Mouse (Mus musculus): ENCODE measurements around the gene Dpep3. TPM values are rescaled to one million over a fixed set of nuclear protein-coding genes. Genes with fewer than 3 reads are reported as not detected.

Dpep3 gene
- total RNA-seq, 2 experiments from 2014 or later, result not detected

DNA sequence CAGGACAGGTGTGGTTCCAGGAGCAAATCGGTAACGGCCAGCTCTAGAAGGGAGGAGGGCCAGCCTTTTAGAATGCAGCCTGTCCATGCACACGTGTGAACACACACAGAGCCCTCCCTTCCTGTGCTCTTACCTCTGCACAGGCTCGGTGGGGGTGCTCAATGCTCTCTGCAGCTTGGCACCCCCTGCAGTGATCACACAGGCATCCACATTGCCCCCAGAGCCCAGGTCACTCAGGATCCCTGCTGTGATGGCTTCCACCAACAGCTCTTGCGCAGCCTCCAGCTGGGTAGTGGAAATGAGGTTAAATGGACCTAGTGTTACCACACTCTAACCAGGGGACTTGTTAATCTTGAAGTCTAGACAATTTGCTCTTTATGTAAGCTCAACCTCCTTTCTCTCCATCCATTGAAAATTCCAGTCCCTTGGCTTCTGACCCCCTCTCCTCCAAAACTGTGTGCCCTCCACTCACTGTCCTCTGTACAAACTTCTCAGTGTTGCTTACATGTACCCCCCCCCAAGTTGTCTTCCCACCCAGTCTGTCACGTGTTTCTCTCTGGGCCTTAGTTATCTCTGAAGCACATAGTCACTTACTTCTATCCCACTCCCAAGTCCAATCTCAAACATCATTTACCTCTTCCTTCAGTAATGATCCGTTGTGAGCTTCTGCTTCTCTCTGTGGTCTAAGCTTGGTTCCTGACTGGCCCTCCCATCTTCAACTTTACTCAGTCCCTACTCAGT lies 43.2 kb downstream of the Dpep3 start:
- DNase-seq, result no peak

DNA sequence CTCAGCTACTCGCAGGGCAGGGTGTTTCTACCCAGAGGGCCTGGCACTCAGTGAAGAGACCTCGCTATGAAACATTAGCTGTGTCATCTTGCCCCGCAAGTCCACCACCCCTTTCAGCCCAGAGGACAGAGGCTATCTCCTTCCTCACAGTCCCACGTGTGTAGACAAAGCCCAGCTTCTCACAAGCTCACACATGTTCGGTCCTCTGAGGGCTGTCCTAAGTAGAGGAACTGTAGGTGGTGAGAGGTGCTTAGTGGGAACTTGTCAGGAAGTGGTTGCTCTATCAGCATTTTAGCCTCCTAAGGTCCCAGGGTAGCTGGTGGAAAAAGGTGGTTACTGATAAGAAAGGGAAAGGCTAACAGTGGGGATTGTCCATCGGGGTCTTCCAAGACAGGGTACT lies 44.1 kb downstream of the Dpep3 start:
- no peak for DNase-seq

DNA sequence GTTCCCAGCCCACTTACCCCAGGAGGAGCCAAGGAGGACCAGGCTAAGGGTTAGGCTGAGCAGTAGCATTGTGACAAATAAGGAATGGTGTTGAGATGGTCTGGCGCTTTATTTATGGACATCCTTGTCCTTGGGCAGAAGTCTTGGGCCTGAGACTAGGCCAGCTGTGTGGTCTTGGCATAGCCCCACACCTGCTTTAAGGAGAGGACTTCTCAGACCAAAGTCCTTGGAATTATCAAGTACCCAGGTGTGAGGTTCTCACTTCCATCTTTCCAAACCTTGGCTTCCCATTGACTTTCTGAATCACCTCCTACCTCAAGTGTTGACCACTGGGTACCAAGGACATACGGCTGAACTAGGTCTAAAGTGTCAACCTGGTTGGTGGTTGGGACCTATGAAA lies 45.5 kb downstream of the Dpep3 start, which contains the start of gene Ctrl:
TSS of gene Ctrl (minus strand) at position 101 of the 400 bp plus-strand sequence.
- no peak for DNase-seq

DNA sequence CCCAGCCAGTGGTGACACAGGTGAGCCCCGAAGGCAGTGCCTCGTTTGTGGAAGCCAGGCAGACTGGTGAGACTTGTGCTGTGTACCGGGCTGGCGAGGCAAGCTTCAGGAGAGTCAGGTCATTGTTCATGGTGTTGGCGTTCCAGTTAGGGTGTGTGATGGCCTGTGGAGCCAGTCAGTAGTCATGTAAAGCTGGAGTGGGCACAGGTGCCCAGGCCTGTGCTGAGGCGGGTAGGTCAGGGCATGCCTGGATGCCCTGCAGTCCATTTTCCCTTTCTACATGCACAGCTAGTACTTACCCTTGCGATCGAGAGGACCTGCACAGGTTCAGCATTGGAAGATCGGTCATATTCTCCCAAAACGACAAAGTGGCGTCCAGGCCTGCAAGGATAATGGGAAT lies 46.7 kb downstream of the Dpep3 start:
- no peak for DNase-seq

DNA sequence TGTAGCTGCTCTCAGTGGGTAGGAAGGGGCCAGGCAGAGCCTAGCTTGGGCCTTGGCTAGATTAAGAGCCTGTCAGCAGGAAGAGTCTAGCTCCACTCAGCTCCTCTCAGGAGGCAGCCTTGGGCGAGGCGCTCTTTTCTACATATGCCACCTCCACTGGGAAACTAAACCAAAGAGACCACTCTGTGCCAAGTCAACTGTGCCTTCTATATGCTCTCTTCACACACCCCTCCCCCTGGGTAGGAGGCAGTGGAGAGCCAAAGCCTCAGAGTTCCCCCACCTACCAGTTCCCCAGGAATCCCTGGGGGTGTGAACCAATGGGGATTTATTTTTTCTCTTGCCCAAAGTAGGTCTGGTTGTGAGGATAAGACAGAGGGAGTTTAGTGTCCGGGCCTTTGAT lies 48.0 kb downstream of the Dpep3 start:
- no peak for DNase-seq

DNA sequence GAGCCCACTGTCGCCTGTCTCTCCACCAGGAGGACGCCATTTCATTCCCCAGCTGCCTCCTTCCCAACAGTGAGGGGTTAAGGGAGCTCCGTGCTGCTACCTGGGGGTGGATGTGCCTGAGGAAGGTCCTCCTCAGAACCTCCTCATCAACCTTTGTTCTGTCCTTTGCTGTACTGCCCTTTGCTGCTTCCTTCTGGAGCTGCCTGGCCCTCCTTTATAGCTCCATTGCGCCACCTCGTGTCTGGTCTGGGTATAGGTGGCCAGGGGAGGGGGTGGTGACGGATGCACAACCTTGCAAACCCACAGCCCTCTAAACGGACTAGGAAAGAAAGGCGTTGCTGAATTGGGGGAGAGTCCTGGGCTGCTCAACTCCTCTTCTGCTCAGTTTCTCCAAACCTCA lies 48.6 kb downstream of the Dpep3 start:
- peak; percentile 94 for DNase-seq

DNA sequence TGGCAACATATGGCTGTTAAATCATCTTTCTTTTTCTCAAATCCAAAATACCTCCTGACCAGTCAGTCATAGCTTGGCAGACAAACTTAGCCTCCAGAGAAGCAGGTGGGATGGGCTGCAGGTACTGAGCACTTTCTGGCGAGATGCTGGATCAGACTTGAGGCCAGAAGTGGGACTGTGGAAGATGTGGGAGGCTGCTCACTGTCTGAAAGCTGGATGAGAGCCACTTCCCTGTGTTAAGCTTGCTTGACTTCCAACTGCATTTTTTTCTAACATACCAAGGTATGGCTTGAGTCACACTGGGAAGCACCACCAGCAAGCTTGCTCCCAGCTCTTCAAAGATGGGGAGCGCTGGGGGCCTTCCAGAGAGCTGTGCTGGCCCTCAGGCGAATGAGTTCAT lies 54.1 kb downstream of the Dpep3 start:
- no peak for DNase-seq

Small RNAs within 50 kb of the gene (microRNA-seq; reads per million reads assigned to microRNA genes)
- gene Mir7074, result 0.69 to 0.82 reads per million in 2 experiments

Other genes starting within 250 kb of the Dpep3 start
- gene Gfod2, start 220.8 kb downstream of the Dpep3 start, total RNA-seq (2021), result 1 to 10 TPM; 4.6 to 4.9 TPM
- gene Ranbp10, start 152.1 kb downstream of the Dpep3 start, total RNA-seq (2021), result 10 to 100 TPM; 22.3 to 23.1 TPM
- gene Tsnaxip1, start 151.7 kb downstream of the Dpep3 start, total RNA-seq (2021), result not detected
- 10 to 100 TPM; 16.8 to 18.4 TPM for gene Cenpt, start 126.2 kb downstream of the Dpep3 start, total RNA-seq (2021)
- 10 to 100 TPM; 26.4 to 29.3 TPM for gene Thap11, start 124.3 kb downstream of the Dpep3 start, total RNA-seq (2021)
- gene Nutf2, start 118.8 kb downstream of the Dpep3 start, total RNA-seq (2021), result 10 to 100 TPM; 44.7 to 45.7 TPM
- gene Edc4, start 98.5 kb downstream of the Dpep3 start, total RNA-seq (2021), result 10 to 100 TPM; 34.0 to 34.8 TPM
- gene Nrn1l, start 85.9 kb downstream of the Dpep3 start, total RNA-seq (2021), result not detected
- gene Pskh1, start 79.0 kb downstream of the Dpep3 start, total RNA-seq (2021), result 10 to 100 TPM; 21.7 to 24.3 TPM
- gene Ctrl, start 45.6 kb downstream of the Dpep3 start, total RNA-seq (2021), result under 1 TPM in 1 of 2 experiments, not detected in 1; 0.32 TPM
- 10 to 100 TPM; 85.4 to 94.0 TPM for gene Psmb10, start 41.0 kb downstream of the Dpep3 start, total RNA-seq (2021)
- gene Lcat, start 36.0 kb downstream of the Dpep3 start, total RNA-seq (2021), result 1 to 10 TPM; 1.4 to 1.7 TPM
- gene Slc12a4, start 13.3 kb downstream of the Dpep3 start, total RNA-seq (2021), result 10 to 100 TPM; 62.4 to 65.8 TPM
- gene Dus2, start 11.9 kb upstream of the Dpep3 start, total RNA-seq (2021), result 10 to 100 TPM in 1 of 2 experiments, 1 to 10 TPM in 1; 9.8 to 10.2 TPM
- gene Dpep2nb, start 26.5 kb upstream of the Dpep3 start, total RNA-seq (2021), result not detected
- 1 to 10 TPM; 8.9 to 9.5 TPM for gene Ddx28, start 32.5 kb upstream of the Dpep3 start, total RNA-seq (2021)
- 10 to 100 TPM; 24.2 to 26.4 TPM for gene Nfatc3, start 79.4 kb upstream of the Dpep3 start, total RNA-seq (2021)
- under 1 TPM; 0.54 to 0.91 TPM for gene Esrp2, start 157.5 kb upstream of the Dpep3 start, total RNA-seq (2021)
- gene Pla2g15, start 171.0 kb upstream of the Dpep3 start, total RNA-seq (2021), result 1 to 10 TPM; 4.2 to 4.9 TPM
- gene Slc7a6, start 189.4 kb upstream of the Dpep3 start, total RNA-seq (2021), result 10 to 100 TPM; 17.1 to 18.9 TPM
- gene Slc7a6os, start 231.5 kb upstream of the Dpep3 start, total RNA-seq (2021), result 10 to 100 TPM; 17.0 to 17.1 TPM
- 10 to 100 TPM; 24.1 to 25.5 TPM for gene Prmt7, start 231.5 kb upstream of the Dpep3 start, total RNA-seq (2021)

Data from heart, postnatal 4 days (tissue).